Mouse (Mus musculus): Measurements from ENCODE around the gene Rpl14. TPM values are rescaled to one million over a fixed set of nuclear protein-coding genes. Genes with fewer than 3 reads are reported as not detected.

The Rpl14 gene
- total RNA-seq, 2 experiments from 2014 or later = 340 to 352 TPM

DNA sequence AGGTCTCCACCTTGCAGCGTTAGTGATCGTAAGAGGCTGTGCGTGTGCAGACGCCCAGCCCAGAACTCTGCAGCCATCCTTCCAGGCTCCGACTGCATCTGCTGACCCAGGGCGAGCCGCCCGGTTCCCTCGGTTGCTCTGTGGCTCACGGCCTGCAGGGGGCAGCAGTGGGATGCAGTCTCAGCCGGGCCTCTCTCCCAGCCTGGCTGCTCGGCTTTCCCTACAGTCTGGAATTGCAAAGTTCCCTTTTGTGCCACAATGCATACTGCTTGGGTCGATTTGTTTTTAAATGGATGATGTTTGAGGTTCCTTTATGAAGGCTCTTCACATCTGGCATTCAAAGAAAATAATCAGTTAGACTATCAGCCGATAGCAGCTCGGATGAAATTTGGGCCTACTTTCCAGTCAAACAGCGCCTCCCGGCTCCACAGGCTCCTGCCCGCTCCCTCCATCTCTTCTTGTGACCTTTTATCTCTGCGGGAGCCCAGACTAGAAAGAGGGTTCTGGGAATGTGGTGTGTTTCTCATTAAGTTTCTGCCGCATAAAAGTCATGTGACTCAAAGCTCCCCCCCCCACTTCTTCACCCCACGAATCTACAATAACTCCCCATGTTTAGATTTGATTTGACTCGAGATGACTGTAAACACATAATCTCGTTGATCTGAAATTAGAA lies 31.7 kb downstream of the Rpl14 start:
- peak; percentile 95 to 96 for DNase-seq (ENCODE audit: low spot score in 2 of 2)

DNA sequence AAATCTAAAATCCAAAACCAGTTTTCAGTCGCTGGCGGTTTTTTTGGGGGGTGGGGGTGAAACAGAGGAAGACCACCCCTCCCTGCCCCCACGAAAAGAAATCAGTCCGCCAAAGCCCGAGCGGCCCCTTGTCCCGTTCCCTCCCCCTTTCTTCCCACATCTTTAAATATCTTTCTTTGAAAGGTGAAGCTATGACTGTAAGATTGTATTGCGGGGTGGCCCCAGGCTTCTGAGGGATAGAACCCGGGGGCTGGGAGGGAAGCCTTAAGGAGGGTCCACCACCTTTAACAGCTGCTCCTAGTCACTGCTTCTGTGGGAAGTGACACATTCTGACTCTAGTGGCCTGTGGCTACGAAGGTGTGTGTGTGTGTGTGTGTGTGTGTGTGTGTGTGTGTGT lies 32.3 kb downstream of the Rpl14 start:
- no peak for DNase-seq (ENCODE audit: low spot score in 2 of 2)

DNA sequence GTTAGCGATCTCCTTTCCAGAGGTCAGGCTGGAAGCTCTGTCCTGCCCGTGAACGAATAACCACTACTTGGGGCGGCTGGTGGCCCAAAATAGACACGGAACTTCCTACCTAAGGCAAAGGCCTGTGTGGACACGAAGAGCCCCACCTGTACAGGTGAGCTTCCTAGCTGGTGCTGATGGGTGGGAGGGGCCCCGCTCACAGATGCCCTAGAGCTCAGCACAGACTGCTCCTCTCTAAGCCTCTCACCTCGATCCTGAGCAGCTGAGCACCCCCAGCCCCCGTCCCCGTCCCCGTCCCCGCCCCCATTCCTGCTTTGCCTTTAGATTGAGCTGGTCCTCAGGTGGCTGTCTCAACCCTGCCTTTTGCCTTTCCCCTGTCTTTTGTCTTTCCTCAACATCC lies 32.7 kb downstream of the Rpl14 start:
- DNase-seq (ENCODE audit: low spot score in 2 of 2) = no peak

DNA sequence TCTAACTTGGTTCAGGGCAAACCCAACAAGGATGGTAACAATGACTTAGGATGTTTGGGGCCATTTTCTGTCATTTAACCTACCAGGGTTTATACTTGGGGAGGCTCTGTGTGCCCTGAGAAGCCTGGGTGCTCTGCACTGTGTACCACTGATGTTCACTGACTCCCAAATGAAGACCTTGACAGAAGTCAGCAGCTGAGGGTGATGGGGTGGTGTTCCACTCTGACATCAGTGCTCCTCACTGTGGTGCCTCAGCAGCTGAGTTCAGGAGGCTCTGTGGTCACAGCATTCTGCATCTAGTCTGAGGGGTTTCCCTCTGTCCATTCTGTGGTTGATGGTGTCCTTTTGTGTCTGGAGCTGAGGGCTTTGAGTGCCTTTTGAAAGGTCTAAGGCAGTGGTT lies 39.8 kb downstream of the Rpl14 start:
- no peak for DNase-seq (ENCODE audit: low spot score in 2 of 2)

DNA sequence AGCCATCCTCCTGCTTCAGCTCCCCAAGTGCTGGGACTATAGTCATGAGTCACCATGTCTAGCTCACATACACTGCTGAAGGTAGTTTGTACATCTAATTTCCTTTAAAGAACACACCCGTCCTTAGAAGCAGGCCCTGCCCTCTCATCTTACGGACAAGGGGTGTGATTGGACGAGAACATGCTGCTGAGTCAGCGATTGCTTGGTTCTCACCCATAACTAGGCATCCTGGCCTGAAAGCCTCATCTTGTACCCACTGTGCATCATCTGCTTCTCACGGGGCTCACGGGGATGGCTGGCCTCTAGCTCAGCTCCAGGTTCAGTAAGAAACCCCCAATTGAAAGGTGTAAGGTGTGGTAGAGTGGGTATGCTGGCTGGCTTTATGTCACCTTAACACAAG lies 42.8 kb downstream of the Rpl14 start:
- no peak for DNase-seq (ENCODE audit: low spot score in 2 of 2)

DNA sequence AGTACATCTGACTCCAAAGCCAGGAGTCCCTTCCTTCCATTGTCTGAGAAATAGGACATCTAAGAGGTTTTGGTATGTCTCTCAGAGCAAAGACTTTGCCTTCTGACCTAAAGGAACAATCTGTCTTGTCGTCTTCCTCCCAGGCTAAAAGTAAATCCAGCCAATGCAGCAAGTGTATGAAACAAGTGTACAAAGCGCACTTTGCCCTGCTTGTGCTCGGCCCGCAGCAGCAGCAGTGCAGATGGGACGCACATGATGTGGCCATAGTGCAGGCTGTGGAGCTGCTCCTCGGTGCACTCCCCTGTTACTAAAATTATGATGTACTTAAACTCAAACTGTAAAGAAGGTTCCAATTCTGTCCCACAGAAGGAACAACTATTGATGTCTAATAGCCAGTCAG lies 46.9 kb downstream of the Rpl14 start:
- DNase-seq (ENCODE audit: low spot score in 2 of 2) = no peak

DNA sequence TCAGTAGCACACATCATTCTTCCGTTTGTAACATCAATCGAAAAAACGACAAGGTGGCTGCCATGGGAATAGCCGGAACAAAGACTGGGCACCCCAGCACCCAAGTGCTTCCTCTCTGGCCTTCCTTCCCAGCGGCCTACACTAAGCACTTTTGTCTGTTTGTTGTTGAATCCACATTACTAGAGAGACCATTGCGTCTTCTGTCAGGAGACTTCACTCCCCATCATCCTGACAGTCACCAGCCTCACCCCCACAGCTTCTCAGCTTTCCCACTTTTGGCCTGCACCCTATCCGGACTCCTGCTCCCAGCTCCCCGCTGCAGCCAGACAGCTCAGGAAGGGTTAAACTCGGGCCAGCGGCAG lies 48.1 kb downstream of the Rpl14 start:
- DNase-seq (ENCODE audit: low spot score in 2 of 2) = no peak

DNA sequence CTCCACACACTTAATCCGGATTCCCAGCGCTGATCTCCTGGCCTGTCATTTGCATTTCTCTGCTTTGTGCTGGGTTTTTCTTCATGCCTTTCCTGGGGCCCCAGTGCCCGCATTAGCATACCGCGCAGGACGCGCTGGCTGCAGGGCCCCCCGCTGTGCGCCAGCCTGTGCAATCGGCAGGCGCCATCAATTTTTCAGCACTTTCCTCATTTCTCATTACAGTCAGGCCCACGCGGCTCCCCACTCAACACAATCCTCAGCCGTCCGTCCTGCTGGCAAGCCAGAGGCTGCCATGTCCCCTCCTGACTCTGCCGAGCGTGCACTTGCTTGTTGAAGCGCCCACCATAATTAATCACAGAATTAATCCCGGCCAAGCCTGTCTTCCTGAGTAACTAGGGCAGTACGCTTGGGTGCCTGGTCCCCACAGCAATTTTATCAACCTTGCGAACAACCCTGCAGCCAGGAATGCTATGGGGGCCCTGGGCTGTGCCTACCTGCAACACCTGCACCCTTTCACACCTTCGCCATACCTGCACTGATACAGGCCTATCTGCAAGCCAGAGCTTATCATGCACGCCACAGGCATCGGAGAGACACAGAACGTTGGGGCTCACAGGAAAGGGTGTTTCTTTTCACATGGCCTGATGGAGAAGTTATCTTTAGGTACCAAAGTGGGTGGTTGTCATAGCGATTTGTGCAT lies 48.6 kb downstream of the Rpl14 start:
- peak; percentile 51 to 68 for DNase-seq (ENCODE audit: low spot score in 2 of 2)

DNA sequence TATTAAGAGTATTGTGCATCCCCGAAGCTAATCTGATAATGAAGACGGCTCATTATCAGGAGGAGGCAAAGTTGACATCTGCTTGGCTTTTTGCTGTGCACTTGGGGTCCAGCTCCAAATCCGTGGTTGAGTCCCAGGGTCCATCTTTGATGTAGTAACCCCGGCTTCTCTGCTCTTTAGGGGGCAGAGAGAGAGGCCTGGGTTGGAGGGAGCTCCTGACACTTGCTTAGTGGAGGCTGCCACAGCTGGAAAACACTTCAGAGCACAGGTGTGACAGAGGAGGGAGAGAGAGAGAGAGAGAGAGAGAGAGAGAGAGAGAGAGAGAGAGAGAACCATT lies 49.1 kb downstream of the Rpl14 start:
- no peak for DNase-seq (ENCODE audit: low spot score in 2 of 2)

Other genes with a start within 250 kb of the Rpl14 start
- 100 to 1,000 TPM; 158 to 211 TPM for gene Eif1b, start 79.2 kb upstream of the Rpl14 start, total RNA-seq (2021)
- 1 to 10 TPM; 3.9 to 4.1 TPM for gene Entpd3, start 31.6 kb upstream of the Rpl14 start, total RNA-seq (2021)